Mouse (Mus musculus) heart, postnatal 0 days (tissue): ENCODE data around the gene Fbxl14.

Experiments
- CTCF ChIP-seq: IDR thresholded peaks from 2 replicates; pipeline ENCODE4 v1.5.1; 2016; ENCODE audit warnings: antibody characterized with exemption, control low read depth, low read depth
- EP300 ChIP-seq: IDR thresholded peaks from 2 replicates; pipeline ENCODE4 v1.6.1; 2016; ENCODE audit warnings: antibody characterized with exemption, low read depth

- TF ChIP-seq CTCF (no peak), EP300 (no peak)
These were observed 47.6 kb upstream of the Fbxl14 start for GRCm38 (mm10) chr6:119431751-119432324.
